Mouse (Mus musculus): ENCODE results near the gene Isy1. TPM values are rescaled to one million over a fixed set of nuclear protein-coding genes. Genes with fewer than 3 reads are reported as not detected.
"Not testable (repeated sequence)": the region's sequence is repeated elsewhere in the genome, so short reads cannot be mapped to it uniquely, and the experiment has no call there.

Isy1 gene
- total RNA-seq, 2 experiments from 2014 or later: 27.6 to 31.2 TPM

- intact Hi-C loops (cut with DNase I): no loop called here
These were observed 52.0 kb downstream of the Isy1 start for GRCm38 (mm10) chr6:87786621-87787020.

GRCm38 (mm10) chr6:87784033-87784432 is 54.6 kb downstream of the Isy1 start:
- intact Hi-C loops (cut with DNase I): no loop called here
- no peak for DNase-seq (ENCODE audit: low spot score in 2 of 2)

More at GRCm38 (mm10) chr6:87786621-87787020, 52.0 kb downstream of the Isy1 start:
- DNase-seq (ENCODE audit: low spot score in 2 of 2): no peak

- intact Hi-C loops (cut with DNase I): no loop called here
- DNase-seq (ENCODE audit: low spot score in 2 of 2): peak in 1 of 2 experiments; percentile 15
These were observed 57.9 kb downstream of the Isy1 start for GRCm38 (mm10) chr6:87780546-87781301.

GRCm38 (mm10) chr6:87779174-87780165 is 59.1 kb downstream of the Isy1 start:
- intact Hi-C loops (cut with DNase I): no loop called here
- no peak for DNase-seq (ENCODE audit: low spot score in 2 of 2)

- intact Hi-C loops (cut with DNase I): no loop called here
- no peak for DNase-seq (ENCODE audit: low spot score in 2 of 2)
These were observed 60.1 kb downstream of the Isy1 start for GRCm38 (mm10) chr6:87778294-87779173.

GRCm38 (mm10) chr6:87777842-87778241 is 60.8 kb downstream of the Isy1 start, which contains the start of gene Gp9:
Gene Gp9, plus strand, starts transcription at chr6:87778072.
- no peak for DNase-seq (ENCODE audit: low spot score in 2 of 2)
- intact Hi-C loops (cut with DNase I): no loop called here

- DNase-seq (ENCODE audit: low spot score in 2 of 2): no peak
- intact Hi-C loops (cut with DNase I): no loop called here
These were observed 61.9 kb downstream of the Isy1 start for GRCm38 (mm10) chr6:87776663-87777062.

- intact Hi-C loops (cut with DNase I): no loop called here
- DNase-seq (ENCODE audit: low spot score in 2 of 2): no peak
These were observed 62.9 kb downstream of the Isy1 start for GRCm38 (mm10) chr6:87775588-87776245.

- DNase-seq (ENCODE audit: low spot score in 2 of 2): no peak
- intact Hi-C loops (cut with DNase I): no loop called here
These were observed 63.7 kb downstream of the Isy1 start for GRCm38 (mm10) chr6:87774909-87775308.

GRCm38 (mm10) chr6:87774466-87774865 is 64.1 kb downstream of the Isy1 start:
- no peak for DNase-seq (ENCODE audit: low spot score in 2 of 2)
- intact Hi-C loops (cut with DNase I): no loop called here

GRCm38 (mm10) chr6:87770626-87771025 is 68.0 kb downstream of the Isy1 start:
- intact Hi-C loops (cut with DNase I): no loop called here
- peak in 1 of 2 experiments; percentile 17 for DNase-seq (ENCODE audit: low spot score in 2 of 2)

GRCm38 (mm10) chr6:87764296-87764695 is 74.3 kb downstream of the Isy1 start:
- DNase-seq (ENCODE audit: low spot score in 2 of 2); intact Hi-C loops (cut with DNase I): not testable (repeated sequence)

Other genes starting within 250 kb of the Isy1 start
- gene Prokr1, start 248.1 kb downstream of the Isy1 start, total RNA-seq (2021): under 1 TPM; 0.16 to 0.23 TPM
- gene Aplf, start 166.6 kb downstream of the Isy1 start, total RNA-seq (2021): 1 to 10 TPM; 7.9 to 8.1 TPM
- 1 to 10 TPM; 3.4 to 4.5 TPM for gene Efcc1, start 107.9 kb downstream of the Isy1 start, total RNA-seq (2021)
- gene Gp9, start 60.7 kb downstream of the Isy1 start, total RNA-seq (2021): 1 to 10 TPM in 1 of 2 experiments, under 1 TPM in 1; 0.92 to 1.1 TPM
- 10 to 100 TPM; 18.6 to 19.8 TPM for gene Rab43, start 26.6 kb downstream of the Isy1 start, total RNA-seq (2021)
- 1 to 10 TPM; 1.4 to 1.9 TPM for gene Gm45140, start 3.0 kb downstream of the Isy1 start, total RNA-seq (2021)
- gene Cnbp, start 12.3 kb upstream of the Isy1 start, total RNA-seq (2021): 100 to 1,000 TPM; 250 to 258 TPM
- gene Copg1, start 49.0 kb upstream of the Isy1 start, total RNA-seq (2021): 100 to 1,000 TPM; 212 to 218 TPM
- 10 to 100 TPM; 25.8 to 27.8 TPM for gene Hmces, start 75.1 kb upstream of the Isy1 start, total RNA-seq (2021)
- 10 to 100 TPM; 59.2 to 60.8 TPM for gene H1fx, start 142.8 kb upstream of the Isy1 start, total RNA-seq (2021)
- 100 to 1,000 TPM; 330 to 341 TPM for gene Rab7, start 206.5 kb upstream of the Isy1 start, total RNA-seq (2021)
- 100 to 1,000 TPM; 184 to 185 TPM for gene Rpn1, start 245.7 kb upstream of the Isy1 start, total RNA-seq (2021)